ENCODE assay signal across 9 mouse cellular contexts in genomic region chr11:75549658-75550111, GRCm38 (mm10). TPM values are rescaled to one million over a fixed set of nuclear protein-coding genes. Genes with fewer than 3 reads are reported as not detected.
DNase-seq lines count a peak whose midpoint lies in the region; ATAC-seq and TF ChIP-seq lines count a peak whose summit lies in the region.
"Had no signal": no experiment of that assay in that cellular context is flagged by ENCODE, and none has a peak within 500 bp of the region (broad histone marks: within the 10 kb centered on the region; RNA-seq: fewer than 3 reads in every experiment).

No protein-coding gene starts in this region.

- no peak for TF ChIP-seq POLR2A in spleen, adult 2 months (IDR thresholded peaks at IDR 0.05; ENCODE audit: low read depth, low read length)

- WGBS in spleen, adult 2 months = 59% methylated on average over 5 of the region's 5 CpGs
- WGBS in liver, embryonic 14.5 days (ENCODE audit: insufficient replicate concordance) = 57% methylated on average over 5 of the region's 5 CpGs

- H3K9ac ChIP-seq in liver, embryonic 14.5 days (replicated peaks) = no peak overlapping the region
- H3K9ac ChIP-seq: limb, embryonic 15.5 days had no signal

- no peaks in the 10 kb centered on the region for H3K9me3 ChIP-seq in liver, embryonic 14.5 days (ENCODE audit: control insufficient read depth, low read length)
- H3K9me3 ChIP-seq: limb, embryonic 15.5 days had no signal

- H3K36me3 ChIP-seq in spleen, adult 2 months (ENCODE audit: control insufficient read depth, insufficient read depth, low read length) = peaks cover 30% of the 10 kb centered on the region
- H3K36me3 ChIP-seq in liver, embryonic 14.5 days (replicated peaks; ENCODE audit: control insufficient read depth, insufficient read depth, low read depth) = no peaks in the 10 kb centered on the region
- H3K36me3 ChIP-seq: limb, embryonic 15.5 days had no signal

- no peak for TF ChIP-seq CTCF in spleen, adult 2 months (IDR thresholded peaks at IDR 0.05; ENCODE audit: extremely low read depth, insufficient read depth, insufficient read length, insufficient replicate concordance)
- no peak for TF ChIP-seq CTCF in liver, embryonic 14.5 days (IDR thresholded peaks at IDR 0.05; ENCODE audit: low read depth)

- DNase-seq in cerebellum, adult 9-11 months = peak; percentile 73
- no peak for DNase-seq in spleen, adult 2 months (ENCODE audit: low read depth in 1 of 2, low spot score in 2 of 2)
- no peak for DNase-seq in spleen, postnatal 36 days (ENCODE audit: low spot score in 2 of 2)
- no peak for DNase-seq in liver, embryonic 14.5 days (ENCODE audit: low read depth in 3 of 3, low spot score in 3 of 3)
- peak; percentile 91 for DNase-seq in yolk sac, embryonic 10.5 days (ENCODE audit: low spot score)
- no peak for DNase-seq in c-Kit-positive CD71-positive TER-119-positive erythroid progenitor cells, embryonic 14.5 days (ENCODE audit: low spot score)
- no peak for DNase-seq in adrenal gland, postnatal 25 days

- H3K4me3 ChIP-seq in spleen, adult 2 months (ENCODE audit: extremely low read depth, insufficient read depth, insufficient read length) = no peak overlapping the region
- no peak overlapping the region for H3K4me3 ChIP-seq in liver, embryonic 14.5 days (ENCODE audit: insufficient read depth in 1 of 2, low read depth in 2 of 2, low read length in 2 of 2)
- H3K4me3 ChIP-seq: limb, embryonic 15.5 days had no signal

- no peak overlapping the region for H3K4me2 ChIP-seq in liver, embryonic 14.5 days (ENCODE audit: low read depth)
- H3K4me2 ChIP-seq: limb, embryonic 15.5 days had no signal

- TF ChIP-seq EP300 in liver, embryonic 14.5 days (IDR thresholded peaks at IDR 0.05; ENCODE audit: low read depth) = no peak

- ATAC-seq in cerebellum, adult (ENCODE audit: insufficient number of reproducible peaks, low FRiP score, low TSS enrichment) = no peak
- peak; percentile 16; the same call in 1 of the 2 replicates for ATAC-seq in liver, embryonic 14.5 days (ENCODE audit: insufficient read depth)

- peak overlapping the region; percentile 58; the same call in 1 of the 2 replicates for H3K27ac ChIP-seq in spleen, adult 2 months (ENCODE audit: insufficient read depth, low read length)
- H3K27ac ChIP-seq in liver, embryonic 14.5 days = no peak overlapping the region
- H3K27ac ChIP-seq: limb, embryonic 15.5 days had no signal

- 0 out of 2 replicates have a peak, but pooled peaks cover 2% of the 10 kb centered on the region for H3K4me1 ChIP-seq in spleen, adult 2 months (ENCODE audit: control insufficient read depth, insufficient read depth, insufficient read length)
- H3K4me1 ChIP-seq in liver, embryonic 14.5 days (replicated peaks; ENCODE audit: control insufficient read depth in 2 of 2, insufficient read depth in 2 of 2, low read length in 1 of 2) = peaks cover 15 to 27% of the 10 kb centered on the region in 2 experiments

- no peaks in the 10 kb centered on the region for H3K27me3 ChIP-seq in spleen, adult 2 months (ENCODE audit: control insufficient read depth, insufficient read depth, low read length)
- no peaks in the 10 kb centered on the region for H3K27me3 ChIP-seq in liver, embryonic 14.5 days (ENCODE audit: control insufficient read depth, insufficient read depth, low read length)
- H3K27me3 ChIP-seq: limb, embryonic 15.5 days had no signal

RNA-seq across cellular contexts. Expression of gene Slc43a2, which starts 18.2 kb away (rescaled TPM):
- 57.3 and 62.8 TPM in 2 replicates for polyA plus RNA-seq in spleen, adult 2 months (2012; rRNA removed)
- 2.7 and 3.0 TPM in 2 replicates for polyA plus RNA-seq in liver, embryonic 14.5 days (2012; rRNA removed)
- polyA plus RNA-seq in liver, embryonic 14.5 days (2014; fragmentation: Nextera tagmentation; extraction: Ambion mirVana) = 2.4 and 2.8 TPM in 2 replicates
- total RNA-seq in adrenal gland, postnatal 25 days (2021) = 23.0 and 24.0 TPM in 2 replicates

RNA-seq across cellular contexts. Expression of gene Scarf1, which starts 36.3 kb away (rescaled TPM):
- 11.5 and 13.5 TPM in 2 replicates for polyA plus RNA-seq in spleen, adult 2 months (2012; rRNA removed)
- 2.4 and 2.6 TPM in 2 replicates for polyA plus RNA-seq in liver, embryonic 14.5 days (2012; rRNA removed)
- 1.1 and 2.0 TPM in 2 replicates for polyA plus RNA-seq in liver, embryonic 14.5 days (2014; fragmentation: Nextera tagmentation; extraction: Ambion mirVana)
- total RNA-seq in adrenal gland, postnatal 25 days (2021) = 9.4 and 10.0 TPM in 2 replicates

RNA-seq across cellular contexts. Expression of gene Pitpna, which starts 38.2 kb away (rescaled TPM):
- polyA plus RNA-seq in spleen, adult 2 months (2012; rRNA removed) = 51.7 and 54.1 TPM in 2 replicates
- 18.1 and 25.5 TPM in 2 replicates for polyA plus RNA-seq in liver, embryonic 14.5 days (2012; rRNA removed)
- 32.3 and 35.4 TPM in 2 replicates for polyA plus RNA-seq in liver, embryonic 14.5 days (2014; fragmentation: Nextera tagmentation; extraction: Ambion mirVana)
- total RNA-seq in adrenal gland, postnatal 25 days (2021) = 182 and 184 TPM in 2 replicates

RNA-seq across cellular contexts. Expression of gene Rilp, which starts 39.8 kb away (rescaled TPM):
- polyA plus RNA-seq in spleen, adult 2 months (2012; rRNA removed) = 1.1 and 1.6 TPM in 2 replicates
- 1.6 and 1.7 TPM in 2 replicates for polyA plus RNA-seq in liver, embryonic 14.5 days (2012; rRNA removed)
- polyA plus RNA-seq in liver, embryonic 14.5 days (2014; fragmentation: Nextera tagmentation; extraction: Ambion mirVana) = 2.0 and 2.4 TPM in 2 replicates
- 12.7 and 14.6 TPM in 2 replicates for total RNA-seq in adrenal gland, postnatal 25 days (2021)

Comparison
In these comparisons a context has a peak if more than half of its experiments do, and no peak if none do; other contexts are left out.
1. DNase-seq: peak in cerebellum, adult 9-11 months (single experiment) and yolk sac, embryonic 10.5 days (single experiment); none in spleen, adult 2 months (0 of 2), spleen, postnatal 36 days (0 of 2), liver, embryonic 14.5 days (0 of 3), c-Kit-positive CD71-positive TER-119-positive erythroid progenitor cells, embryonic 14.5 days (single experiment) and adrenal gland, postnatal 25 days (single experiment).
2. RNA of gene Slc43a2, which starts 18.2 kb away (polyA plus RNA-seq): 57.3 to 62.8 TPM in spleen, adult 2 months; 2.4 to 3.0 TPM in liver, embryonic 14.5 days; every median in the first group is over 10 times any median in the second.